Mouse (Mus musculus) urinary bladder, adult 18-20 months (tissue): ENCODE results near the gene Ak5.
A peak's percentile ranks its signal among the peaks of the same experiment; 100 is the strongest.

Source experiments
- DNase-seq, 2 experiments: peaks; one replicate each; pipeline ENCODE4 v3.0.0; 2022; ENCODE audit warnings: low spot score in 2 of 2, mixed read lengths in 2 of 2

The Ak5 gene

GRCm38 (mm10) chr3:152519556-152519955 is 148.6 kb downstream of the Ak5 start:
- DNase-seq, result no peak

- DNase-seq, result no peak
Observed at GRCm38 (mm10) chr3:152516569-152516968, 151.6 kb downstream of the Ak5 start.

GRCm38 (mm10) chr3:152515959-152516358 is 152.2 kb downstream of the Ak5 start:
- DNase-seq, result no peak

GRCm38 (mm10) chr3:152512517-152512916 is 155.6 kb downstream of the Ak5 start:
- no peak for DNase-seq

DNA sequence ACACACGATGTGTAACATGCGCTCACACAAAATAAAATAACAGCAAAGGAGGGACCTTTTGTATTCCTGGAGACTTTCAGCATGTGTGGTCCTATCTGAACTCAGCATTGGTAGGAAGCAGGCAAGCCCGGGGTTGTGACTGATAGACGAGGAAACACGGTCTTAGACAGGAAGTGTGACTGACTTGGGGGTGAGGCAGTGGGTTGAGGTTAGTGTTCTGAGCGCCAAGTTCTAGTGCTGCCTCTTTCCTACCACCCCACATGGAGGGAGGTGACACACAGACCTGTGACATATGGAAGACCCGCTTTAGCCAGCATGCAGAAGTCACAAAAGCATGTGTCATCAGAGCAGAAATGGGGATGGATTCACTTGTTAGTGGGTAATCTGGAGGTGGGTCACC is 158.9 kb downstream of the Ak5 start:
- no peak for DNase-seq

- DNase-seq, result no peak
Observed at GRCm38 (mm10) chr3:152508419-152508993, 159.7 kb downstream of the Ak5 start.

DNA sequence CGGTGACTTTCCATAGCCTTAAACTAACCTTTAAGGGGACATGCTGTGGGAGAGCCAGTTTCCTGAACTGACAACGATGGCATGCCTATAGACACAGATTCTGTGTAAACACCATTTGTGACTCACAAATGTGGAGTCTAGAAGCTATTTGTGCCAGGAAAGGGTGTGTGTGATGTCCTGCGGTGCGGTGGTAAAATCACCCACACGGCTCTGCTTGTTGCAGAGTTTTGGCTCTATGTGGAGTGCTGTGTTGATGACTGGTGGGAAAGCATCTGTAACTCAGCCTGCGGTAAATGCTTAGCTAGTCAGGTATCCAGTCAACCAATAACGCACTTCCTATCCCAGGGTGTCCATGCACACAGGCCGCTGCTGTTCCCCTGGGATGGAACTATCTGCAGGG is 160.3 kb downstream of the Ak5 start:
- DNase-seq, result no peak

GRCm38 (mm10) chr3:152498968-152499696 is 169.0 kb downstream of the Ak5 start:
- DNase-seq, result no peak

GRCm38 (mm10) chr3:152497842-152498241 is 170.3 kb downstream of the Ak5 start:
- no peak for DNase-seq

DNA sequence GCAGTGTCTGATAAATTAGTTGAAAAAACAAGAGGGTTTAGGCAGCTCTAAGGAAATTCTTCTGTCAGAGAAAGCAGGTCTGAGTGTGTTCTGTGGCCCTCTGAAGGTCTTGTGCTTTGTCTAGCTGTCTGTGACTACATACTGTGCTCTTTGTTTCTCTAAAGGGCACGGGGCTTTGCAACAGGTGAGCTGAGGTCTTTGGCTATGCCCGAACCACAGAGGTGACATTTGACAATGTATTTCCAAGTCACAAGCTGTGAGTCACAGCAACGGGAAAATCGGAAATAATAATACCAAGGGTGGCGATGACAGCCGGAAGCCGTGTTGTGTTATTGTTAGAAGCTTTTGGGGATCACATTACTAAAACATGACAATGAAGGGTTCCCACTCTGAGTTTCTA is 171.1 kb downstream of the Ak5 start:
- DNase-seq, result no peak

GRCm38 (mm10) chr3:152495415-152495898 is 172.7 kb downstream of the Ak5 start:
- DNase-seq, result no peak

DNA sequence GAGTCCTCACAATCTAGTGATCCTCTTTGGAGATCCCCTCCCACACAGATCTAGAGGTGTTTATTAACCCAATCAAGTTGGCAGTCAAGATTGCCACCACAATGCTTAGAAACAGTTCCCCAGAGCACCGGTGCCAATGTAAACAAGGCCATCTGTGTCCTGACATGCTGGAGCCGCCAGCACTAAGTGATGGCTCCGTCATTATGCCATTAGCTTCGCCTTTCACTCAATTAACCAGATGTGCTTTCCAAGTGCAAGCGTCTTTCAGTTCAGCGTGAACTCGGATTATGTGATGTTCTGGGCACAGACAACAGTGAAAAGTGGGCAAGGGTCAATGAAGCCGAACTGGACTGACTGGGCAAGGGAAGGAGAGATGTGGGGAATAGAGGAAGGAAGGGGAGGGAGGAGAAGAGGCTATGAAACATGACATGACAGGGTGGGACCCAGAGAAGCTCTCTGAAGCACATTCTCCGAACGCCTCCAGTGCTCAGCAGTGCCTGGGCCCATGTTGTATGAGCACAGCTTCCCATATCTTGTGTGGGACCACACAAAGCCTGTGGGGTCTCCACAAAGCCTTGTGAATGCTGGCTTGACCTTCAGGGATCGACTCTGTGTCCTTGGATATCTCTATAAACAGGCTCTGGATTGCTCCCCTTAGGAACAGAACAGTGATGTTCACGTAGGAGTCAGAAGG is 173.3 kb downstream of the Ak5 start:
- no peak for DNase-seq

DNA sequence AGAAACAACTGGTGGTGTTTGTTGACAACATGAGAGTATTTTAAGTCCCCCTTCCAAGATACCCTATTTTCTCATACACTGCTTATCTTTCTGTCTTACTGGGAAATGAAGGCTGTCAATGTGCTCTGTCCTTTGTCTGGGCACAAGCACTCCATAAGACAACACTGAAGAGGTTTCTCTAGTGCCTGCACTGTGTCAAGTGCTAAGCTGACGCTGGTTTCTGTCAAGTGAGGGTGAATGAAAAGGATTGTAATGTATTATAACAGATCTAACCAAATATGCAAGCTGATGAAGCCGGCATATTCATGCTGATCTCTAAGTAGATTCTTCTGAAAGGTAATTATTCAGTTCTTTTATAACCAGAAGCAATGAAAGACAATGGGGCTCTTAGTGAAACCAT is 174.3 kb downstream of the Ak5 start:
- DNase-seq, result no peak

- no peak for DNase-seq
Observed at GRCm38 (mm10) chr3:152492241-152492640, 175.9 kb downstream of the Ak5 start.

DNA sequence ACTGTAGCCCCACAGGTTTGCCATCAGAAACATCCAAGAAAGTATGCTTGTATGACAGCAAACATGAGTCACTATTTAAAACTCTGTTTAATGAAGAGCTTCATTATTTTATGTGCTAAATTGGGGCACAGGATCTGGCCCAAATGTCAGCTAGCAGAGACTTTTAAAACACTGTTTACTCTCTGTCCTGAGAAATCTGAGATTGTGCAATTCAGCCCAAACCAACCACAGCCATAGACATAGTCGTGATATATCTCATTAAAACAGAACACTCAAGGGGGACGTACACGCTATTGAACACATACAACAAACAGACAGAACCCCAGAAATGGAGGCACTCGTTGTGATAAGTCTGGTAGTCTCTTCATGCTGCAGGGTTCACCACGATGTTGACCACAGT is 177.7 kb downstream of the Ak5 start:
- DNase-seq, result no peak

GRCm38 (mm10) chr3:152488964-152489363 is 179.2 kb downstream of the Ak5 start:
- DNase-seq, result no peak

GRCm38 (mm10) chr3:152484206-152484605 is 184.0 kb downstream of the Ak5 start:
- DNase-seq, result no peak

DNA sequence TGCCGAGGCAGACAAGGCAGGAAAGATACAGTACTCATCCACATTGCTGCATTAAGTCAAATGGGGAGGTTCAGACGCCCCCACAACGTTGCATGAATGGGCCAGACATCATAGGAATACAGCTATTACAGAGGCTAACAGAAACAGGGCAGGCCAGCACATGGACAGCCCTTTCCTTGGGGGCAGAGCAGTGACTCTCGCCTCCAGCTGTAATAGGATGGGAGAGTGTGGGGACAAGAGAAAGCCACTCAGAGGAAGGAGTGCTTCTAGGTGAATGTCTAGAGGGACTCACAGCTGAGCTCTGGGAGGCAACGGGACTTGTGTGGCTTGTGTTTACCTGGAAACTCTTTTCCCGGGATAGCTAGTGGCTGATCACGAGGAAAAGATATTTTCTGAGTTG is 184.4 kb downstream of the Ak5 start:
- DNase-seq, result no peak

DNA sequence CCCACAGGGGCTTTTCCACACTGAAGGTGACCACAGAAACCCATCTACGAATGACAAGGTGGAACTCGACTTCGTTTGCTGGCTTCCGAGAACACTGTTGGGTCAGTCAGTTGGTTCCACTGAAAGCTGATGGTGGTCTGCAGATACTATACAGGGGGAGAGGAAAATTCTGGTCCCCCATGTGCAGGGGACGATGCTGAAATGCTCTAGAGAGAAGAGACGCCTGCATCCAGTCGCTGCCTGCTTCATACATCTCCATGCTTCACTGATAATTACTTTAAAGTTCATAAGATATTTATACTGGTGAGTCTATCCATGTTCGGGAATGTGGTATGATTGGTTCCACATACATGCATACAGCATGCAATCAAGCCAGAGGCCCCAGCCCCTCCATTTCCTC is 186.0 kb downstream of the Ak5 start:
- no peak for DNase-seq

DNA sequence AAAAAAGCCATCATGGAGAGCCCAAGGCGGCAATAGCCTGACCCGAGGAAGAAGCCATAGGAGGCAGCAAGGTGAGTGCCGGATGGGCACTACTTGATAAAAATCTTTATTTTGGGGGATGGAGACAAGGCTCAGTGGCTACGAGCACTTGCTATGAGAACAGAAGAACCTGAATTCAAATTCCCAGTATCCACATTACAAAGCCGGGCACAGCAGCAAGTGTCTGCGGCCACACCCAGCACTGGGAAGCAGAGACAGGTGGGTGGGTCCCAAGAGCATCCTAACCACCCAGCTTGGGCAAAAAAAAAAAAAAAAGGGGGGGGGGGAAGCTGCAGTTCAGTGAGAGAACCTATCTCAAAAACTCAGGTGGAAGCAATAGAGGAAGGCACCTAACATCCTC is 187.8 kb downstream of the Ak5 start:
- DNase-seq, result no peak

DNA sequence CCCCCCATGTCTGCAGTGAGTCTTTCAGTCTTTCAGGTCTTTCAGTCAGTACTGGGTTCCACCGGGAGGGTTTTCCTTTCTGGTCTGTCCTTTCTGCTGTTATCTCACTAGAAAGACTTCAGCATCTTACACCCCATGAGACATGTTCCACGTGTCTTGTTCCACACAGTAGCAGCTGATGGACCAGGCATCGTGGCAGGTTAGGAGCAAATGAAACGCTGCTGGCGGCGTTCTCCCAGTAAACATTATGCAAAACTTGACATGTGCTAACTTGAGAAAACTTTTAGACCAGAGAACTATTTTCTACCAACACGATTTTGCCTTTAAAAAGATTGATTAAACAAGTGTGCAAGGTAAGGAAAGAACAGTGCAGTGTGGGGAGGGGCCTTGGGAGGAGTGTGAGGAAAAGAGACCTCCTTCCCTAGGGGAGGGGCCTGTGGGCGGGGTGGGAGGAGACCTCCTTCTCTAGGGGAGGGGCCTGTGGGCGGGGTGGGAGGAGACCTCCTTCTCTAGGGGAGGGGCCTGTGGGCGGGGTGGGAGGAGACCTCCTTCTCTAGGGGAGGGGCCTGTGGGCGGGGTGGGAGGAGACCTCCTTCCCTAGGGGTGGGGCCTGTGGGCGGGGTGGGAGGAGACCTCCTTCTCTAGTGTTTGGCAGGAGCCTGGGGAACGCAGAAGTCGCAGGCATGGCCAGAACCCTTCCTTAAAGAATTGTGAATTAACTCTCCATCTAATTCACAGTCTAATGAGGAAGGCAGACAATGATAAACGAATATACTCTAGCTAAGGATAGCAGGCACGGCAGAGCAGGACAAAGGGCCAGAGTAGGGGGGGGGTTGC is 189.3 kb downstream of the Ak5 start:
- DNase-seq, result peak; percentile 30 to 37
